Mouse (Mus musculus) brown adipose tissue, adult 24 weeks (tissue): ENCODE results near the gene Dnm1. TPM values are rescaled to one million over a fixed set of nuclear protein-coding genes. Genes with fewer than 3 reads are reported as not detected.
A peak's percentile ranks its signal among the peaks of the same experiment; 100 is the strongest.

Experiments used
- H3K27ac ChIP-seq: fragments of 200-500 bp; replicated peaks from 2 replicates; pipeline ENCODE4 v1.5.1; 2012; ENCODE audit warnings: low read depth, mild to moderate bottlenecking, low read length
- H3K4me1 ChIP-seq: fragments of 200-500 bp; 2 replicates; pipeline ENCODE4 v1.6.1; 2012; ENCODE audit warnings: low read length, mixed read lengths; ENCODE audit not compliant: control insufficient read depth, insufficient read depth, insufficient read length
- H3K4me3 ChIP-seq: fragments of 200-500 bp; 2 replicates; pipeline ENCODE4 v1.5.1; 2012; ENCODE audit warnings: low read depth, mild to moderate bottlenecking, low read length, moderate library complexity; ENCODE audit not compliant: insufficient read depth
- polyA plus RNA-seq: library from polyadenylated mRNA; stranded (reverse); fragments of >200 nt; gene quantifications from 2 replicates; pipeline ENCODE4 v1.2.4, GENCODE M21; 2012; ENCODE audit not compliant: missing spikeins, insufficient read depth, insufficient read length

Dnm1 gene
- polyA plus RNA-seq, 1 experiment = 7.4 TPM

DNA sequence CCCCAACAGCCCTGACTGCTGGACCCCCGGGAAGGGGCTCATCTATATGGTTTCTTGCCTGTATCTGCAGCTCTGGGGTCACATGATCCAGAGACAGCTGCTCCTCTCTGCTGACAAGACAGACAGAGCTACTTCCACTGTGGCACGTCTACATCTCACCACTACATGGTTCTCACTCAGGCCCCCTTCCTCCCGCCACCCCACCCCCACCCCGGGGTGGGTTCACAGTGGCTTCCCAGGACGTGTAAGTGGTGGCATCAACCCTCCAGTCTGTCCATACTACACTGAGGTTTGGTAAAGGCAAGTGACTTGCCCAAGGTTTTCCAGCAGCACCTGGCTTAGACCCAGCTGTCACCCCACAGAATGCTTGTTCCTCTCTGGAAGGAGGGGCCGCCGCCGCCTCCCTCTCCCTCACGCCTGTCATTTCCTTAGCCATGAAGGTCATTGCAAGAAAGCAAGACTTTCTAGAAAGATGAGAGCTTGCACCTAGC is 1.6 kb downstream of the Dnm1 start:
- peak overlapping the region; percentile 65 for H3K4me3 ChIP-seq
- H3K27ac ChIP-seq = no peak overlapping the region
- no peaks in the 10 kb centered on the region for H3K4me1 ChIP-seq

DNA sequence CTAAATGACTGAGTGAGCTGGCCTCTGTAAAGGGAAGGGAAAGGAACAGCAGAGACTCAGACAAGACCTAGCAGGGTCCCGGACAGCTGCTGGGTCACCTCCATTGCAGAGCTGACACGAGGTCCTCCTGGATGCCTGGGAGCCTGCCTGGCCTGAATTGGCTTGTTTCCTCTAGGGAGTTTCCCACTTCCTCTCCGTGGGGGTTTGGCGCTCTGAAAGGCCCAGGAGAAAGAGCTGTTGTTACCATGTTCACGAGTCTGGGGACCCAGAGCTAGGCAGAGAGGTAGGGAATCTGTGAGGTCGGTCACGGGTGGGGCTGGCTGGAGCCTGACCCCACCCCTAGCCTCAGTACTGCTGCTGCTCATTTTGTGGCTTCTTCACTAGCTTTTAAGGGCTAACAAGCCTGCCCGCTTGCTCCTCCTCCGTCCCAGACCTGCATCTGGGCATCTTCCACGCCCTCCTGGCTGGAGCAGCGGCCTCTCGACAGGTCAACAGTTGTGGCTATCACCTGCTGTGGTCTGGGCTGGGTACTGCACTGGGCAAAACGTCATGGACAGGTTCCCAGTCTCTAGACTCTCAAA is 2.6 kb downstream of the Dnm1 start:
- H3K4me1 ChIP-seq = no peaks in the 10 kb centered on the region
- no peak overlapping the region for H3K4me3 ChIP-seq
- H3K27ac ChIP-seq = no peak overlapping the region

DNA sequence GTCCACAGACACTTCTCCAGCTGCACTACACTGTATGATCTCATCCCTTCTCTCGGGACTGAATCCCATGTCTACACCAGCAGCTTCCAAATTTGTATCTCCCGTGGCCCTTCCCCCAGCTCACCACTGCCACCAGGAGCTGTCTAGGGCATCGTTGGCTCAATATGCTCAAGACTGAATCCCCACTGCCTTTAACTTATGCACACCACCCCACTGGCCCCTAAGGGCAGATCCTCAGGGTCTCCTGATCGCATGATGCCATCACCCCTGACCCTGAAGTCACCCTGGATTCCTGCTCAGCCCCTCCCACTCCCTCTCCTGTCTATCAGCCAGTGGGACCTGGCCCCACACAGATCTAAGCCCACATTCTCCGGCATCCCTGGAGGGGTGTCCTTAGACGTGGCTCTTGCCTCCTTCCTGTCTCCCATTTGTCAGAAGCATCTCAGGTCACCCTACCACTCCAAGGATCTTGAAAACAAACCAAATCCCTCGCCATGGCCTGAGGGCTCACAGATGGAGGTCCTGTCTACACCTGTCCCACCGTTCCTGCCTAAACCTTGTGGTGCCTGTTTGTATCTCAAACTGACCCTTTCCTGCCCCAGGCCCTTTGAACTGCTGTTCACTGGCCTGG is 3.4 kb downstream of the Dnm1 start:
- Histone ChIP-seq H3K4me3 (no peak overlapping the region), H3K27ac (no peak overlapping the region), H3K4me1 (no peaks in the 10 kb centered on the region)

DNA sequence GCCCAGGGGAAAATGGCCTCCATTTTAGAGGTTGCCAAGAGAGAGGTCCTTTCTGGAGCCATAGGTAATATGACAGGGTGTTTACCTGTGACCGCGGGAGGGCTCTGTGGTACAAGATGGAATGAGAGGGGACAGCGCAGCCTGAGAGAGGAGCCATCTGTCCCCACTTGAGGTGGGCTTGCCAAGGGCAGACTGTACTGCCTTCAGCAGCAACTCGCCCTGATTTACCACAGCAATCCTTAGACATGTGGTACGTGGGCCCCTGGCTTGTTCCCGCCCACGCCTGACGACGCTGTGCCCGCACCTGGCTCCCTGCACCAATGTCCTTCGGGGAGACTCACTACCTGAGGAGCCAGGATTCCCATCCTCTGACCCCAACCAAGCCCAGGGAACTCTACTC is 4.8 kb downstream of the Dnm1 start:
- H3K4me1 ChIP-seq = no peaks in the 10 kb centered on the region
- H3K27ac ChIP-seq = no peak overlapping the region
- no peak overlapping the region for H3K4me3 ChIP-seq

DNA sequence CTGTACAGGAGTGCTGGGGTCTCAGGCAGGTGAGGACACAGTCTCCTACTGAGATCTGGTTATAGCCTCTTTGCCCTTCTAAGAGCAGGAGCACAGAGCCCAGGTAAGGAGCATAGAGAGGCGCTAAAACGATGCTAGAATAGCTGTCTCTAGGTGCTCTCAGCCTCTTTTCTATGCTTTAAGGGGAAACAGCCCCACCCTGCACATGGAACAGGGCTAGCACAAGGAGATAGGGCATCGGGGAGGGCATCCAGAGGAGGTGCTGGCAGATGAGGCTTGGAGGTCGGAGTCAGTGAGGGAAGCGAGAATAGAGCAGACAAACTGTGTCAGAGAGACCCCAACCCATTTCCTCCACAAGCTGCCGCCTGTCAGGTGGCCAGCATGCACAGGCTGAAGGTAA is 6.1 kb downstream of the Dnm1 start:
- H3K27ac ChIP-seq = no peak overlapping the region
- no peaks in the 10 kb centered on the region for H3K4me1 ChIP-seq
- no peak overlapping the region for H3K4me3 ChIP-seq

DNA sequence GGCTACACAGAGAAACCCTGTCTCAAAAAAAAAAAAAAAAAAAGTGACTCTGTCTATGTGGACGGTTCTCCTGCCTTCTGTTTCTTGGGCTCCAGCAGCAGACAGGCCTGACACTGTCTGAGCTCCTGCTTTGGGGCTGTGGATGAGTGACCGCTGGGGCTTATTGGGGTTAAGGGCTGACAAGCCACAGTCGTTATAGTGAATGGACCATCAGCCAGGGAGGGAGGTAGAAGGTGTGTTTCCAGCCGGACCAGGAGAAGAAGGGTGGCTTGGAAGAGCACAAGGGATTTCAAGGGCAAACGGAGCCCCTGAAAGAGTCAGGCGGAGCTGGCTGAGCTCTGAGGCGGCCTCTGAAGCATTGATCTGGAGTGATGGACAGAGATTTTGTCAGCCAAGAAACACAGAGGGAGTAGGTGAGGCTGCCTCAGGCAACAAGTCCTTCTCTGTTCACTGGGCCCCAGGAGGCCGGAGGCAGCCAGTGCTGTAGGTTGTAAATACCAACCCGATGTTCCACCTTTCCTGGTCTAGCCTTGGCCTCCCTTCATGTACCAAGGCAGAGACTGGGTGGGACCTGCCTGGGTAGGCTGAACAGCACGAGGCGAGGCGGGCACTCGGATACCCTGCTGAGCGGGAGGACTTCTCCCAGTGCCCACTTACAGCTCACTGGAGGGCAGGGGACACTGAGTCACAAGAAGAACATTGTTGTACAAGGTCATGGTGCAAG is 8.4 kb downstream of the Dnm1 start:
- H3K27ac ChIP-seq = no peak overlapping the region
- H3K4me3 ChIP-seq = no peak overlapping the region
- H3K4me1 ChIP-seq = no peaks in the 10 kb centered on the region

DNA sequence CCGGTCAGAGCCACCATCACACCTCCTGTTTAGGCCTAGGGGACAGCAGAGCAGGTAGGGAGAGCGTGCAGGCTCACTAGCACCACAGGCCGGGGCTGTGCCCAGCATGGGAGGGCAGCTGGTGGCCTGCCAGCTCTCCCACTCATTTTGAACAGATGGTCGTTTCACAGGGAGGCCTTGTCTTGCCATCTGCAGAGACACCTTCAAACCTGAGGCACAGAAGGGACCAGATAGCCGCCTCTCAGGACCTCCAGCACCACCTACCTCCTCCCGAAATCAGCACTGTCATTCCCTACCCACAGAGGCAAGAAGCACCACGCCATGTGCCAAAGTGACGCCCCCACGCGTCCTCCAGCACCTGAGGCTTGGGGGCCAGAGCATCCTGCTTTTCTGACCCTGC is 9.1 kb downstream of the Dnm1 start:
- Histone ChIP-seq H3K4me1 (no peaks in the 10 kb centered on the region), H3K4me3 (no peak overlapping the region), H3K27ac (no peak overlapping the region)

DNA sequence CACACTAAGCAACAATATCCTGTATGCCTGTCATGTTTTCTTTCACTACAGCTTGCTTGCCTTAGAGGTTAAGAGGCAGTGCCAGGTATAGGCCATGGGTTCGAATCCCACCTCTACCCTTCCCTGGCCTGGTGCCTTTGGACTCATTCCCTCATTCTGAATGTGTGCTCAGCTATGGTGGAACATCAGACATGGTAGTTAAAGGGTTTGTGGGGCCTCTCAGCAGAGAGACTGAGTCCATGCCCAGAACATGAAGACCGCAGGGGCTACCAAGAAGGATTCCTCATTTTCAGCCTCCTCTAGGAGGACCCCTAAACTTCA is 9.8 kb downstream of the Dnm1 start:
- H3K27ac ChIP-seq = peak overlapping the region; percentile 70; the same call in 1 of the 2 replicates
- H3K4me3 ChIP-seq = no peak overlapping the region
- H3K4me1 ChIP-seq = no peaks in the 10 kb centered on the region

DNA sequence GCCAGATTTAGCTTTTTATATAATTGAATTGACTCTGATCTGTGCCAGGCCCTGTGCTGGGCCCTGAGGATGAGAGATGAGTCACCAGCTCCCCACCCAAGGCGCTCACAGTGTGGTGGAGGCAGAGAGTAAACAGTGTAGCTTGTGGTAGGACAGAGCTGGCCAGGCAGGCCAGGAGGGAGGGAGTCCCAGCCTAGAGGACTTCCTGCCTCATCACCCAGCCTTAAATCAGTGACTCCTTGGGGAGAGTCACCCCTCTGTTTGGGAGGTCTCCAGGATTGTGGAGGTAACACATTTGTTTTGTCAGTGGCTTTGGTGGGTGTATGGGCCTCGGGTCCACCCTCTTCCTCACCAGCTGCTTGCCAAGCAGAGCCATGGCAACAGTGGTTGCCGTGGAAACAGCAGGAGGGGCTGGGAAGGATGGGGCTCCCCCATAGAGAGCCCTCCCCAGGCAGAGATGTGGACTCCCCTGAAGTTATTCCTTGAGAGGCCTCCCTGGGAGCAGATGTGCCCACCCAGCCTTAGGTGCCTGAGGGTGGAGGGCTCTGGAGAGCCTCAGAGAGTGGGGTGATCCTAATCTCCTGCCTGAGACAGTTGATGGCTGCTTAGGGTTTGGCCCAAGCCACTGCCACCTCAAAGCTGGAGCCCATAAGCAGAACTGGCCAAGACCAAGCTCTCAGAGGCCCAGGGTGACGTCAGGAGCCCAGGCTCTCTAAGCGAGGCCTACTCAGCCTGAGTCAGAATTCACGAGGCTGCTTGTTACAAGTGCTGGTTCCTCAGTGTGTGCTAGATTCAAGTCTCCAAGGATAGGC is 10.4 kb downstream of the Dnm1 start:
- Histone ChIP-seq H3K4me1 (no peaks in the 10 kb centered on the region), H3K27ac (peak overlapping the region; percentile 70), H3K4me3 (no peak overlapping the region)

DNA sequence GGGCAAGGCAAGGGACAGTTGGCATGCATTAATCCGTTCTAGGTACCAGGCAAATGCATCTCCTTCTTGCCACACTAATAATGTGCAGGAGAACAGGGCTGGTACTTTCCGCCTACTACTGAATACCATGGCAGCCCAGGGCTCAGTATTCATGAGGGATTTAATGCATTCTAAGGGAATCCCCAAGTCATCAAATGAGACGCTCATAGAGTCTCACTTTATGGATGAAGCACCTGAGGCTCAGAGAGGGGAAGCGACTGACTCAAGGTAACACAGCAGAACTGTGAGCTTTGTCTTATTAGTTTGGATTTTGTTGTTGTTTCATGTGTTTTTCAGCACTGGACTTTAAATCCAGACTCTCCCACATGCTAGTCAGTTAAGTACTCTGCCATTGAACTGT is 11.1 kb downstream of the Dnm1 start:
- Histone ChIP-seq H3K4me3 (no peak overlapping the region), H3K27ac (peak overlapping the region; percentile 43), H3K4me1 (no peaks in the 10 kb centered on the region)

DNA sequence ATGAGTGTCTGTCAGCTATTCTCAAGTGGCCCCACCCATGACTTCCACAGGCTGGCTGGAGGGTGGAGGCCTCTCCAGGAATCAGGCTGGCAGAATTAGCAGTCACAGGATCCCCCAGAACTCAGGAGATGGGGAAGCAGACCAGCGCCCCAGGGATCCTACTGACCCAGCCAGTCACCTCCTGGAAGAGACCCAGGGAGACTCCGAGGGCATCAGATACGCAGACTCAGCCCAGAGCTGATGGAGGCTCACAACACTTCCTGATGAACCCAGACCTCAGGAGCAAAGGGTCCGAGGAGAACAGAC is 11.6 kb downstream of the Dnm1 start:
- Histone ChIP-seq H3K27ac (no peak overlapping the region), H3K4me1 (no peaks in the 10 kb centered on the region), H3K4me3 (no peak overlapping the region)

DNA sequence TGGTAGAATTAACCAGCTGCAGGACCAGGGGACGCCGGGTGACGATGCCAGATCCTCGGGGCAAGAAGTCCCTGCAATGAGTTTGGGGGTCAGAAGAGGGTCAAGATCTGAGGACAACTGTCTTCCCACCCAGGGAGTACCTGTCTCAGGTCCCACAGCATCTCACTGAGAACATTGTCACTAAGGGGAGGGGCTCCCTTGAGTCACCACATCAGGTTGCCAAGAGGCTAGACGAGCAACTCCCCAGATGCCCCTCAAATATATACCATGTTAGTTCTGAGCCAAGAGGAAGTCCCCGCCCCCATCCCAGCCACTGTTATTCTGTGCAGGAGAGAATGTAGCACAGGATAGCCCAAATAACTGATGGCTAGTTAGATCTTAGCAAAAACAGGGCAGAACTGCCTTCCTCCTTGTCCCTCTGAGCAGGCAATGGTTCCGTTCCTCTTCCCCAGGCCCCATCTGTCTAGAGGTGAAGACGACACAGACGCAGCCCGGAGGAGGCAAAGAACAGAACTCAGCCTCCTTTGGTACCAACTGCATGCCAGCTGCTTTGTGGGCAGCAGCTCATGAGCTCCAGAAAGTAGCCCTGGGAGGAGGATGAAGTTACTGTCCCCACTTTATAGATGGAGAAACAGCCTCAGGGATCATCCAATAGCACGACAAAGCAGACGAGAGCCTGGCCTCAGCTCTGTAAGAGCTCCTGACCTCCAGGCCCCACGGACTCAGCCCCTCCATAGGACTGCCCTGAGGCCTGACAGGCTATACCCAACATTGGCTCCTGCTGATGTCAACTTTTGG is 12.1 kb downstream of the Dnm1 start:
- no peak overlapping the region for H3K27ac ChIP-seq
- no peaks in the 10 kb centered on the region for H3K4me1 ChIP-seq

DNA sequence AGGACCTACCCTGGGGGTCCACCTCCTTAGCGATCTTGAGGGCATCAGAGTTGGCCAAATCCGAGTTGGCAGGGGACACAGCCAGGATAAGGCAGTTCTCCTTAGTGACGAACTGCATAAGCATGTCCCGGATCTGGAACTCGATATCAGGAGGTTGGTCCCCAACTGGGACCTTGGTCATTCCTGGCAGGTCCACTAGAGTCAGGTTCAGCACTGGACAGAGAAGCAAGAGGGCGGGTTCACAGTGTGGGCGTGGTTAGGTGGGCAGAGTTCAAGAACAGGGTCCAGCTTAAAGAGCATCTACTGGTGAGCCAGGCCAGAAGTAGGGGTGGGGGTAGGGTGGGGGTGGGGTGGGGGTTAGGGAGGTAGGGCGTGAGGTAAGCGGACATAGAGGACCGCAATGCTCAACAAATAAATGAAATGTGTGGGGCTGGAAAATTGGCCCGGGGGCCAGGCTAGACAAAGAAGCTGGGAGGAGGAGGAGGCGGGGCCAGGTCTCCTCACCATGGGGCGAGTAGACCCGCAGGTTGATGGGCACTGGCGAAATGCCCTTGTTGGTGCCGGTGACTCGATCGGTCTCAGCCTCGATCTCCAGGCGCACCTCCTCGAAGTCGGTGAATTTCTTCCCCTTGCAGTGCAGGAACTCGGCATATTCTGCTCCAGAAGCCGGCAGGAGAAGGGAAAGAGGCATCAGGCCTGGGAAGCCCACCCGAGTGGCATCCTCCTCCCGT is 13.1 kb downstream of the Dnm1 start:
- no peak overlapping the region for H3K27ac ChIP-seq
- no peak overlapping the region for H3K4me3 ChIP-seq
- no peaks in the 10 kb centered on the region for H3K4me1 ChIP-seq

More for the DNA sequence above, 12.1 kb downstream of the Dnm1 start:
- H3K4me3 ChIP-seq = no peak overlapping the region

DNA sequence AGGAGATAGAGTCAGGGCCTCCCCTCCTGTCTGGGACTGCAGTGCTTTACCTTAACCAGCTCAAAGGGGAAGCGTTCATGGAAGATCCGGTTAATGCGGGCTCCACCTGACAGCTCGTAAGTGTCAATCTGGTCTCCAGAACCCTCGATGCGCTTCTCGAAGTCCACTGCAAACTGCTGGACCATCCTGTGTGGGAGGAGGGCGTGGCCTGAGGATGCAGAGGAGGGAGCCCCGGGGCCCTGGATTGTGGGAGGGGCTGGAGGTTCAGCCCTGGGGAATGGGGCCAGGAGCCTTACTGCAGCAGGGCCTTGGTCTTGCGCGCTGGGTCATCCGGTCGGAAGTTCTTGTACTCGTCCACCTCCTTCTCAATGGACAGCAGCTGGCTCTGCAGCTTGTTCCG is 17.2 kb downstream of the Dnm1 start:
- Histone ChIP-seq H3K4me3 (no peak overlapping the region), H3K27ac (no peak overlapping the region), H3K4me1 (no peaks in the 10 kb centered on the region)
